Mouse (Mus musculus) myocyte (in vitro differentiated cells): ENCODE measurements at regions not wholly inside any gene's neighbourhood (a gene's known extent, or its start where the extent isn't known, plus 50 kb on each side); places are given as distances from the start of the nearest gene placed in this dataset.

ENCODE experiments used
- CEBPB ChIP-seq: IDR thresholded peaks from 2 replicates; pipeline ENCODE4 v1.6.1; 2011; ENCODE audit warnings: mild to moderate bottlenecking, moderate library complexity; ENCODE audit not compliant: poor library complexity, insufficient read depth, severe bottlenecking
- E2F4 ChIP-seq: IDR thresholded peaks from one replicate; pipeline ENCODE4 v1.6.1; 2011; ENCODE audit warnings: mild to moderate bottlenecking, control low read depth, moderate library complexity; ENCODE audit not compliant: insufficient read depth
- MAX ChIP-seq: IDR thresholded peaks from one replicate; pipeline ENCODE4 v1.6.1; 2011; ENCODE audit warnings: low read depth, mild to moderate bottlenecking, control low read depth
- MYOD1 ChIP-seq, 3 experiments: IDR thresholded peaks; one replicate each; pipeline ENCODE4 v1.6.1; 2011; ENCODE audit warnings: control low read depth in 2 of 3, low read depth in 2 of 3, mild to moderate bottlenecking in 2 of 3, moderate library complexity in 1 of 3; ENCODE audit not compliant: insufficient read length in 2 of 3, control insufficient read depth in 1 of 3
- MYOG ChIP-seq, 3 experiments: IDR thresholded peaks; one replicate each; pipeline ENCODE4 v1.6.1; 2011; ENCODE audit warnings: control low read depth in 2 of 3, low read depth in 2 of 3, mild to moderate bottlenecking in 2 of 3; ENCODE audit not compliant: insufficient read length in 2 of 3, control insufficient read depth in 1 of 3, insufficient read depth in 1 of 3
- POLR2A ChIP-seq: IDR thresholded peaks from one replicate; pipeline ENCODE4 v1.6.1; 2011; ENCODE audit warnings: low read depth, mild to moderate bottlenecking, control low read depth, moderate library complexity; ENCODE audit not compliant: insufficient read length
- POLR2AphosphoS2 ChIP-seq: IDR thresholded peaks from one replicate; pipeline ENCODE4 v1.6.1; 2011; ENCODE audit warnings: low read depth, control low read depth; ENCODE audit not compliant: insufficient read length
- TCF12 ChIP-seq: IDR thresholded peaks from one replicate; pipeline ENCODE4 v1.6.1; 2011; ENCODE audit warnings: mild to moderate bottlenecking, control low read depth; ENCODE audit not compliant: poor library complexity, insufficient read depth, severe bottlenecking
- USF1 ChIP-seq: IDR thresholded peaks from one replicate; pipeline ENCODE4 v1.6.1; 2011; ENCODE audit warnings: low read depth, mild to moderate bottlenecking, control low read depth, moderate library complexity

GRCm38 (mm10) chr15:97460360-97460719, 213.3 kb upstream of the Amigo2 start:
- no peak for TF ChIP-seq USF1
- no peak for TF ChIP-seq POLR2A
- no peak for TF ChIP-seq TCF12
- no peak for TF ChIP-seq POLR2AphosphoS2
- no peak for TF ChIP-seq MYOG (IDR thresholded peaks at IDR 0.05; ENCODE audit: control insufficient read depth in 1 of 3, insufficient read depth in 1 of 3, insufficient read length in 2 of 3, low read depth in 2 of 3)
- TF ChIP-seq CEBPB, result no peak
- no peak for TF ChIP-seq E2F4
- TF ChIP-seq MYOD1 (IDR thresholded peaks at IDR 0.05; ENCODE audit: control insufficient read depth in 1 of 3, insufficient read length in 2 of 3, low read depth in 2 of 3), result no peak
- no peak for TF ChIP-seq MAX
